Mouse (Mus musculus): ENCODE results near the gene Mslnl.

DNA sequence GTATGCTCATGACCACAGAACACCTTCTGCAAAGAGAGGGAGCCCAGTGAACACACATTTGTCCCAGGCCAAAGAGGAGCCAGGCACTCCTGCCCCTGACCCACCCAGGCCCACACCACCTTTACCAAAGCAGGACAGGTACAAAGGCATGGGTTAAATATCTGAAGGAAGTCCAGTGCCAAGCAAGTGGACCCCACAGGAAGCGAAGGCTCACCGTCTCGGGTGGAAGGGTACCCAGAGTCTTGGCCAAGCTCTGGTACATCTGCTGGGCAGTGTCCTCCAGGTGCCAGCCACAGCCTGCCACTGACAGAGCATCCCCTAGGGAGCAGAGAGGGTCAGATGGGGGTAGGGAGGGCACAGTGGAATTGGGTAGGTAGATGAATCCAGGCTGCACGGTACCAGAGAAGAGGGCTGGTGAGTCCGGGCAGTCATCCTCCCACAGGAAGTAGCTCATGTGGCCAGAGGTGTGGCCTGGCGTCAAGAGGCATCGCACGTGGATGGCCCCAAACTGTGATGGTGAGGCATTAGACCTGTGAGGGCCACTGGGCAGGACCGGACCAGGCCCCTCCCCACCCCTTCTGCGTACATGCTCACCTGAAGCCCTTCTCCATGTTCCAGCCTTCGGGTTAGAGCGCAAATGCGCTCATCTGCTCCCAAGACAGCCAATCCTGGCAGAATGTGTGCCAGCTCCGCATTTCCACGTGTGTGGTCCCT is 48.2 kb downstream of the Mslnl start:
- no peak for TF ChIP-seq CTCF (IDR thresholded peaks at IDR 0.05; ENCODE audit: low read depth, low read length)
- no peak for TF ChIP-seq EP300 (IDR thresholded peaks at IDR 0.05; ENCODE audit: insufficient read depth, low read depth, low read length)
